Mouse (Mus musculus): ENCODE data around the gene Ifit1bl2. TPM values are rescaled to one million over a fixed set of nuclear protein-coding genes. Genes with fewer than 3 reads are reported as not detected.
A peak's percentile ranks its signal among the peaks of the same experiment; 100 is the strongest.
"Not testable (repeated sequence)": the region's sequence is repeated elsewhere in the genome, so short reads cannot be mapped to it uniquely, and the experiment has no call there.

The Ifit1bl2 gene
- polyA plus RNA-seq, 1 experiment from 2014 or later = 0.20 TPM

GRCm38 (mm10) chr19:34647630-34648029 is 7.1 kb upstream of the Ifit1bl2 start:
- H3K36me3 ChIP-seq; H3K9ac ChIP-seq (replicated peaks); H3K4me3 ChIP-seq; H3K9me3 ChIP-seq; H3K4me1 ChIP-seq; H3K4me2 ChIP-seq (replicated peaks); ATAC-seq (replicated peaks); H3K27me3 ChIP-seq; H3K27ac ChIP-seq (replicated peaks): not testable (repeated sequence)
- 88% methylated on average over 8 of the region's 8 CpGs for WGBS

- H3K27ac ChIP-seq (replicated peaks) = no peak overlapping the region
- no peak overlapping the region for H3K4me3 ChIP-seq
- WGBS = 84% methylated on average over 5 of the region's 5 CpGs
- no peak overlapping the region for H3K4me2 ChIP-seq (replicated peaks)
- no peaks in the 10 kb centered on the region for H3K36me3 ChIP-seq
- no peak for ATAC-seq (replicated peaks)
- no peaks in the 10 kb centered on the region for H3K27me3 ChIP-seq
- H3K4me1 ChIP-seq = no peaks in the 10 kb centered on the region
- H3K9ac ChIP-seq (replicated peaks) = no peak overlapping the region
- H3K9me3 ChIP-seq = no peaks in the 10 kb centered on the region
Measured at GRCm38 (mm10) chr19:34642616-34643015, 2.1 kb upstream of the Ifit1bl2 start.

GRCm38 (mm10) chr19:34636933-34637557 is 3.5 kb downstream of the Ifit1bl2 start:
- Histone ChIP-seq H3K27me3 (no peaks in the 10 kb centered on the region), H3K4me2 (replicated peaks) (no peak overlapping the region), H3K9ac (replicated peaks) (no peak overlapping the region), H3K27ac (replicated peaks) (no peak overlapping the region), H3K4me1 (no peaks in the 10 kb centered on the region), H3K9me3 (no peaks in the 10 kb centered on the region), H3K36me3 (no peaks in the 10 kb centered on the region), H3K4me3 (no peak overlapping the region)
- peak; percentile 83 for ATAC-seq (replicated peaks)
- WGBS = 12% methylated on average over 3 of the region's 3 CpGs

GRCm38 (mm10) chr19:34633484-34633883 is 7.1 kb downstream of the Ifit1bl2 start:
- Histone ChIP-seq H3K36me3 (no peaks in the 10 kb centered on the region), H3K4me3 (no peak overlapping the region), H3K9ac (replicated peaks) (no peak overlapping the region), H3K4me1 (no peaks in the 10 kb centered on the region), H3K27ac (replicated peaks) (no peak overlapping the region), H3K27me3 (no peaks in the 10 kb centered on the region), H3K9me3 (no peaks in the 10 kb centered on the region), H3K4me2 (replicated peaks) (no peak overlapping the region)
- no peak for ATAC-seq (replicated peaks)
- 78% methylated on average over 2 of the region's 2 CpGs for WGBS

GRCm38 (mm10) chr19:34631487-34631886 is 9.1 kb downstream of the Ifit1bl2 start:
- Histone ChIP-seq H3K4me2 (replicated peaks) (no peak overlapping the region), H3K4me1 (no peaks in the 10 kb centered on the region), H3K9me3 (no peaks in the 10 kb centered on the region), H3K27me3 (no peaks in the 10 kb centered on the region), H3K4me3 (no peak overlapping the region), H3K36me3 (no peaks in the 10 kb centered on the region), H3K9ac (replicated peaks) (no peak overlapping the region), H3K27ac (replicated peaks) (no peak overlapping the region)
- no peak for ATAC-seq (replicated peaks)

GRCm38 (mm10) chr19:34627496-34627895 is 13.0 kb downstream of the Ifit1bl2 start:
- Histone ChIP-seq H3K4me1 (no peaks in the 10 kb centered on the region), H3K9ac (replicated peaks) (no peak overlapping the region), H3K27ac (replicated peaks) (no peak overlapping the region), H3K4me3 (no peak overlapping the region), H3K4me2 (replicated peaks) (no peak overlapping the region), H3K9me3 (no peaks in the 10 kb centered on the region), H3K36me3 (no peaks in the 10 kb centered on the region), H3K27me3 (no peaks in the 10 kb centered on the region)
- ATAC-seq (replicated peaks) = no peak
- 78% methylated on average over 2 of the region's 2 CpGs for WGBS

GRCm38 (mm10) chr19:34624663-34625062 is 15.9 kb downstream of the Ifit1bl2 start:
- H3K4me1 ChIP-seq = no peaks in the 10 kb centered on the region
- 84% methylated on average over 4 of the region's 4 CpGs for WGBS
- no peaks in the 10 kb centered on the region for H3K9me3 ChIP-seq
- H3K27me3 ChIP-seq = no peaks in the 10 kb centered on the region
- no peak overlapping the region for H3K9ac ChIP-seq (replicated peaks)
- ATAC-seq (replicated peaks) = no peak
- H3K36me3 ChIP-seq = no peaks in the 10 kb centered on the region
- no peak overlapping the region for H3K27ac ChIP-seq (replicated peaks)
- no peak overlapping the region for H3K4me2 ChIP-seq (replicated peaks)
- H3K4me3 ChIP-seq = no peak overlapping the region

- no peak for ATAC-seq (replicated peaks)
- Histone ChIP-seq H3K4me1 (no peaks in the 10 kb centered on the region), H3K27me3 (no peaks in the 10 kb centered on the region), H3K27ac (replicated peaks) (no peak overlapping the region), H3K4me3 (no peak overlapping the region), H3K4me2 (replicated peaks) (no peak overlapping the region), H3K9ac (replicated peaks) (no peak overlapping the region), H3K36me3 (no peaks in the 10 kb centered on the region), H3K9me3 (no peaks in the 10 kb centered on the region)
- 96% methylated on average over 6 of the region's 6 CpGs for WGBS
Measured at GRCm38 (mm10) chr19:34623781-34624180, 16.8 kb downstream of the Ifit1bl2 start.

- ATAC-seq (replicated peaks) = no peak
- Histone ChIP-seq H3K4me3 (no peak overlapping the region), H3K27me3 (no peaks in the 10 kb centered on the region), H3K4me1 (no peaks in the 10 kb centered on the region), H3K9ac (replicated peaks) (no peak overlapping the region), H3K36me3 (no peaks in the 10 kb centered on the region), H3K4me2 (replicated peaks) (no peak overlapping the region), H3K9me3 (no peaks in the 10 kb centered on the region), H3K27ac (replicated peaks) (no peak overlapping the region)
- WGBS = 94% methylated on average over 5 of the region's 5 CpGs
Measured at GRCm38 (mm10) chr19:34620871-34621270, 19.7 kb downstream of the Ifit1bl2 start.

GRCm38 (mm10) chr19:34612243-34613001 is 28.1 kb downstream of the Ifit1bl2 start:
- 86% methylated on average over 5 of the region's 11 CpGs for WGBS
- H3K27me3 ChIP-seq; H3K9ac ChIP-seq (replicated peaks); H3K4me3 ChIP-seq; H3K9me3 ChIP-seq; H3K27ac ChIP-seq (replicated peaks); ATAC-seq (replicated peaks); H3K4me2 ChIP-seq (replicated peaks); H3K4me1 ChIP-seq; H3K36me3 ChIP-seq: not testable (repeated sequence)

- not testable (repeated sequence) for H3K9me3 ChIP-seq; H3K4me2 ChIP-seq (replicated peaks); ATAC-seq (replicated peaks); H3K9ac ChIP-seq (replicated peaks); H3K4me3 ChIP-seq; H3K36me3 ChIP-seq; H3K27me3 ChIP-seq; H3K27ac ChIP-seq (replicated peaks); H3K4me1 ChIP-seq
- WGBS = 75% methylated on average over 3 of the region's 3 CpGs
Measured at GRCm38 (mm10) chr19:34610118-34610517, 30.4 kb downstream of the Ifit1bl2 start.

GRCm38 (mm10) chr19:34607237-34608051 is 33.1 kb downstream of the Ifit1bl2 start, which contains the start of gene Ifit3b:
Gene Ifit3b, plus strand, starts transcription at chr19:34607970.
- not testable (repeated sequence) for H3K4me2 ChIP-seq (replicated peaks); H3K9ac ChIP-seq (replicated peaks); H3K4me3 ChIP-seq; H3K27me3 ChIP-seq; H3K27ac ChIP-seq (replicated peaks); H3K4me1 ChIP-seq; H3K36me3 ChIP-seq; H3K9me3 ChIP-seq
- 50% methylated on average over 4 of the region's 4 CpGs for WGBS
- ATAC-seq (replicated peaks) = peak; percentile 46
